Mouse (Mus musculus): ENCODE results near the gene Gm17584.
"Not testable (repeated sequence)": the region's sequence is repeated elsewhere in the genome, so short reads cannot be mapped to it uniquely, and the experiment has no call there.

Gene Gm17584

GRCm38 (mm10) chrX:124500263-124500662 is at the start of gene Gm17584:
Gm17584 (plus strand) TSS chrX:124500563.
- not testable (repeated sequence) for DNase-seq (ENCODE audit: low spot score in 2 of 2)

All from left cerebral cortex, adult 9 months (tissue).